Mouse (Mus musculus): Measurements from ENCODE around the gene Uvrag. TPM values are rescaled to one million over a fixed set of nuclear protein-coding genes. Genes with fewer than 3 reads are reported as not detected.

Gene Uvrag
- polyA plus RNA-seq, 1 experiment, result 16.8 TPM

- DNase-seq (ENCODE audit: extremely low spot score in 1 of 2, low spot score in 1 of 2), result no peak
Observed at GRCm38 (mm10) chr7:98835519-98836441, 305.2 kb downstream of the Uvrag start.

Other genes starting within 250 kb of the Uvrag start
- gene Dgat2, start 41.6 kb upstream of the Uvrag start, polyA plus RNA-seq (2012; rRNA removed), result 58.0 and 63.4 TPM in 2 replicates
- gene Mogat2, start 97.5 kb upstream of the Uvrag start, polyA plus RNA-seq (2012; rRNA removed), result 0.04 TPM in 1 of 2 replicates, not detected in the other
- gene Map6, start 126.3 kb upstream of the Uvrag start, polyA plus RNA-seq (2012; rRNA removed), result 69.4 and 77.7 TPM in 2 replicates
- gene Serpinh1, start 212.1 kb upstream of the Uvrag start, polyA plus RNA-seq (2012; rRNA removed), result 27.5 and 31.8 TPM in 2 replicates
- gene Gdpd5, start 240.3 kb upstream of the Uvrag start, polyA plus RNA-seq (2012; rRNA removed), result 54.1 and 66.2 TPM in 2 replicates

Data from frontal cortex, adult 2 months (tissue).